Mouse (Mus musculus) heart, postnatal 25 days (tissue): Measurements from ENCODE around the gene Dolpp1. TPM values are rescaled to one million over a fixed set of nuclear protein-coding genes. Genes with fewer than 3 reads are reported as not detected.

ENCODE experiments used
- DNase-seq: peaks from one replicate; pipeline ENCODE4 v3.0.0; 2022; ENCODE audit warnings: low spot score
- intact Hi-C: fragments of 180-260 bp; cut with DNase I; formaldehyde crosslinking; loops from one replicate; pipeline ENCODE4 v1.15.1; 2025
- total RNA-seq, 2 experiments: library from RNA; stranded (reverse); gene quantifications; 2 replicates each; pipeline ENCODE4 v1.2.3; 2021

The Dolpp1 gene
- total RNA-seq, 2 experiments from 2014 or later = 8.3 to 10.4 TPM

DNA sequence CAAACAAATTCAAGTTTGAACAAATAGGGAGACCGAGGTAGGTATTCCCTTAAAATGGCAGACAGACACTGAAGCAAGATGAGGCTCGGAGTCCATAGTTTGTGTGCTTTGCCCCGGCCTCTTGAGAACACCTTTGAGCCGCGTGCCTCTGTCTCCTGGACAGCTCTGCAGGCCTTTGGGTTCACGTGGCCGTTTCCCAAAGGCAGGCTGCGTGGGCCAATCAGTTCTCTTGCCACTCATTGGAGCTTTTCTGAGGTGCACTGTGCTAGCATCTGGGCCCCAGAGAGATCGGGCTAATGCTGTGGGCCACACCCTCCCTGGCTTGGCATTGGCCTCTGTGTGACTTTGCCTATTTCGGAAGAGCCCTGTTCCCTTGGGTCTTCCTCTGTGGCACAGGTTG, 16.2 kb upstream of the Dolpp1 start:
- DNase-seq = no peak
- intact Hi-C loops = no loop called here

GRCm38 (mm10) chr2:30377721-30378120, 14.3 kb upstream of the Dolpp1 start:
- intact Hi-C loops = no loop called here
- DNase-seq = no peak

DNA sequence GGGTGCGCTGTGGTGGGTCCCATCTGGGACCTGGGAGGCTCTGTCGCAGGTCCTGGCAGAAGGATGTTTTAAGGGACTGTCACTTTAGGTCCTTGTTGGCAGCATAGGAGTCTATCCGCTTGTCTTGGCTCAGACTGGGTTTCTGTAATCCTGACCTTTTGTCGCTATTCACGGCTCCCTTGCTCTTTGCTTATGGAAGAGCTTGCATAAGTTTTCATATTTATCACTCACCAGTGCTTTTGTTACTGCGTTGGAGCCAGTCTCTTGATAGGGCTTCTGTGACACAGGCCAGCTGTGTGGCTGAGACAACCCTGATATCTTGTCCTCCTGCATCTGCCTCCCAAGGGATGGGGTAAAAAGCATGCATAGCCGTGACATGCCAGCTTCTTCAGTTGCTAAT, 12.7 kb upstream of the Dolpp1 start:
- intact Hi-C loops = no loop called here
- DNase-seq = no peak

- DNase-seq = peak; percentile 14
- intact Hi-C loops = no loop called here
Observed at GRCm38 (mm10) chr2:30380564-30381376, 11.3 kb upstream of the Dolpp1 start.

DNA sequence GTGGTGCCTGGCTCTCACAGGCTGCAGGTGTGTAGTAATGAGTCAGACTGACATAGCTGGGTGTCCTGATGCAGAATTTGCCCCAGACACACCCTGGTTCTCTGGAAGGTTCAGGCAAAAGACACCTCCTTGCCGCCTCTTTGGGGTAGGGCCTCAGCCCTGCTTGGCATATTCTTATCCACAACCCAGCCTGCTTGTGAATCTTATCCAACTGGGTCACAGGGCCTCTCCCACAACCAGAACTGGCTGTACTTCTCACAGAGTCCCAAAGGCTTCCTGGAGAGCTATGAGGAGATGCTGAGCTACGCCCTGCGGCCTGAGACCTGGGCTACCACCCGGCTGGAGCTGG, 10.7 kb upstream of the Dolpp1 start:
- peak; percentile 35 for DNase-seq

GRCm38 (mm10) chr2:30384814-30385213, 7.2 kb upstream of the Dolpp1 start:
- no peak for DNase-seq
- intact Hi-C loops = no loop called here

More for the DNA sequence above, 10.7 kb upstream of the Dolpp1 start:
- intact Hi-C loops = no loop called here

DNA sequence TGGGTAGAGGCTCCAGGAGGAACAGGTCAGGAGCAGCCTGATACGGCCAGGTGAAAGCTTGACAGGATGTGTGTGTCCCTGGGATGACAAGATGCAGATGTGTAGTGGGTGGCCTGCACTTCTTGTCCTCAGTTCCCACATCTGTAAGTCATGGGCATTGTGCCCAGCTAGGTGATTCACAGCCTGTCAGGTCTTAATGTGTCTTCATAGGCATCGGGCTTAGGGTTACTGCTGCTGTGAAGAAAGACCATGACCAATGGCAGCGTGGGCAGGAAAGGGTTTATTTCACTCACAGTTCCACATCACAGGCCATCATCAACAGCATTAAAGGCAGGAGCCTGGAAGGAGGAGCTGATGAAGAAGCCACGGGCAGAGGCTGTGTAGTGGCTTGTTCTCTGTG, 6.5 kb upstream of the Dolpp1 start:
- no peak for DNase-seq
- intact Hi-C loops = no loop called here

- no peak for DNase-seq
Observed at GRCm38 (mm10) chr2:30386913-30387312, 5.1 kb upstream of the Dolpp1 start.

GRCm38 (mm10) chr2:30389000-30389399, 3.1 kb upstream of the Dolpp1 start:
- no peak for DNase-seq
- intact Hi-C loops = no loop called here

More at GRCm38 (mm10) chr2:30386913-30387312, 5.1 kb upstream of the Dolpp1 start:
- intact Hi-C loops = no loop called here

DNA sequence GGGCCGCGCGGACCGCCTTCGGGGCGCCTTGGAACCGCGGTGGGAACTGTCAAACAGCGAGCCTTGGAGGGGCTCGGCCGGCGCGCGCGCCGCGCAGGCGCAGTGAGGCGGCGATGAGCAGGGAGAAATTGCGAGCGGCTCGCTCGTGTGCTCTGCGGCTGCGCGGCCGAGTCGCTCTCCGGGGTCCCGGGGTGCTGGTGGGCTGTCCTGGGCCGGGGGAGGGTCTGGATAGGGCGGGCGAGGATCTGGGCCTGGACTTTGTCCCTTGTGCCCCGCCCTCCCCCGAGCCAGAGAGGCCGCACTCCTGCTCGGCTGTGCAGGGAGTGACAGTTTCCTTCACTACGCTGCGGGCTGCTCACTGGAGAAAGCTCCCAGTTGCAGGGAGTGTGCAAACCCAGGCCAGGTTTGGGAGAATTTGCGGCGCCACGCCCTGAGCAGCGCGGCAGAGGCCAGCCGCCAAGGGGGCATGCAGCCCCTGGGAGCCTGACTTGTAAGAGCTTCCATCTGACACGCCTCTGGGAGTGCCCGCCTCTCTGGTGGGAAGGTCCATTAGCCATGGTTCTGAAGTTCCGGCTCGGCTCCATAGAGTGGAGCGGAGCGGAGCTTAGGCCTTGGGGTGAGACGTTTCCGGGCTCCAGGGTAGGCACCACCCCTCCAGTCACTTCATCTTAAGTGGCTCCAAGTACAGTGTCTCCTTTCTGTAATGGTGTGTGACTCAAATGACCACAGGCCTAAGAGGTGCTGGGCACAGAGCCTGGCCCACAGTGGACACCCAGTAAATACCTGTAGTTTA, 719 bp downstream of the Dolpp1 start:
- DNase-seq = peak; percentile 70
- intact Hi-C loops = no loop called here

- intact Hi-C loops = no loop called here
- no peak for DNase-seq
Observed at GRCm38 (mm10) chr2:30393370-30393656, 1.3 kb downstream of the Dolpp1 start.

DNA sequence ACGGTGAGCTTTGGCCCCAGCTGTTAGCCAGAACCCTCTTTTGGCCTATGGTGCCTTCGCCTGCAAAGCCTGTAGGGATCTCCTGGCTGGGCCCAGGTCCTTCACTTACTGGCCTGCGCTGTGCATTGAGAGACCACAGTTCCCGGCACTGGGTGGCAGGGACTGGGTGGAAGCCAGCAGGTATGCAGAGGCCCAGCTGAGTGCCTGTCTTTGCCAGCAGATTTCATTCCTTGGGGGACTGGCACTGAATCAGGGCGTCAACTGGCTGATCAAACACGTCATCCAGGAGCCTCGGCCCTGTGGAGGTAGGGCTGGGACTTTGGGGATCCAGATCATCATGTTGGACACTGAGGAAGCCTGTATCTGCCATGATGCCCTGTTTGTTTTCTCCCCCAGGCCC, 3.7 kb downstream of the Dolpp1 start:
- intact Hi-C loops = loop anchor here (2.0 kb wide), 1 partner anchor 19 kb away; the partner anchor contains the start of gene Crat
- DNase-seq = no peak

- DNase-seq = no peak
- intact Hi-C loops = loop anchor here (2.0 kb wide), 1 partner anchor 19 kb away; the partner anchor contains the start of gene Crat
Observed at GRCm38 (mm10) chr2:30396246-30396645, 4.2 kb downstream of the Dolpp1 start.

DNA sequence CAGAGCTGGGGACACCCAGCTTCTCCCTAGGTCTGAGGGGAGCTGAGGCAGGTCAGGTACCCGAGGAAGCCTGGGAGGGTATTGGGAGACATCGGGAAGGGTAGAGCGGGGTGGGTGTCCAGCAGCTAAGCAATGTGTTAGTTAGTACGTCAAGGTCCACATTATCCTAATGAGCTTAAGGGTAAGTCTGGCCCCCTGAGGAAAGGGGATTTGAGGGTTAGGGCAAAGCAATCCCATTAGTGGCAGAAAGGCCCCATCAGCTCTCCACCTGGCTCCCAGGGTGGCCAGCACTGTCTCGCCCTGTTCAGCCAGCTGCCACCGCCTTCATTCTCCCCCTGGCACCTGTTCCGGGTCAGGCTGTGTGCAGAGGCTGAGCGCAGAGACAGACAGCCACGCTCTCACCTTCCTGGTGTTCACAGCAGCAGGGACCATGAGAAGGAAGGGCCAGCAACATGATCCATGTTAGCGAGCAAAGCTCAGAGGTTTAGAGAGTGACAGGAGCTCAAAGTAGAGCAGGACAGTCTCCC, 6.0 kb downstream of the Dolpp1 start:
- DNase-seq = no peak
- intact Hi-C loops = loop anchor here (2.0 kb wide), 1 partner anchor 17 kb away; the partner anchor contains the start of gene Crat

- DNase-seq = no peak
- intact Hi-C loops = no loop called here
Observed at GRCm38 (mm10) chr2:30399191-30400171, 7.4 kb downstream of the Dolpp1 start.

DNA sequence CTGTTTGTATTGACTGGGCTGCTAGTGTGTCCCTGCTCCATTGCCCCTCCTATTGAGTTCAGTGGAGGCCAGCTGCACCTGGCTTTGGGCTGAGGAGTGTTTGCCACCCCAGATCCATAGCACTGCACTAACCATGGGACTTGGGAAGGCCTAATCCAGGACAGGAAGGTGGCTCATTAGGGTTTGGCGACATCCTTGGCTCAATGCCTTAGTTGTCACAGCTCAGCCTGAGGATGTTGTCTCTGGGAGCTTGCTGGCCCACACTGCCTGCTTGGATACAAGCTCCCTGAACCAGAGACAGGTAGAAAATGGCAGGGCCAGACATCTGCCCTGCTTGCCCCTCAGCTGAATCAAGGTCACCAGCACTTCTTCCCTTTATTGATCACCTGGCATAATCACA, 9.5 kb downstream of the Dolpp1 start:
- intact Hi-C loops = no loop called here
- no peak for DNase-seq

DNA sequence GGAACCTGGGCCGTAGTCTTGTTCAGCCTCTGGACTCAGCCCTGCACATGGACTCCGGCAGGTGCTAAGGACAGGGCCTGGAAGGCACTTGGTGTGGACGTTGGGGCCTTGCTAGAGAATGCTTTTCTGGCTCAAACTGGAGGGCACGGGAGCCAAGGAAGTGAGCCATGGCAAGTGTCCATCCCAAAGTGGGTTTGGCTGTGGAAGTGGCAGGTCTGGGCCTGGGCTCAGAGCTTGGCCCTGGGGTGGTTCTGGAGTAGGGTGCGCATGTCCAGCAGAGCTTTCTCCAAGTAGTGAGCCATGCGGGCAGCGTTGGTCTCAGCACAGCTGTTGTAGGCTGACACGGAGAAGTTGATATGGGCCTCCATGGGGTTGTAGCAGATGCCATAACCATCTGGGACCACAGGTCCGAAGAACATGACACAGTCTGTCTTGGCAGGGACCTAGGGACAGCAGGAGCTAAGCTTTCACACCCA, 10.3 kb downstream of the Dolpp1 start:
- DNase-seq = no peak
- intact Hi-C loops = no loop called here

DNA sequence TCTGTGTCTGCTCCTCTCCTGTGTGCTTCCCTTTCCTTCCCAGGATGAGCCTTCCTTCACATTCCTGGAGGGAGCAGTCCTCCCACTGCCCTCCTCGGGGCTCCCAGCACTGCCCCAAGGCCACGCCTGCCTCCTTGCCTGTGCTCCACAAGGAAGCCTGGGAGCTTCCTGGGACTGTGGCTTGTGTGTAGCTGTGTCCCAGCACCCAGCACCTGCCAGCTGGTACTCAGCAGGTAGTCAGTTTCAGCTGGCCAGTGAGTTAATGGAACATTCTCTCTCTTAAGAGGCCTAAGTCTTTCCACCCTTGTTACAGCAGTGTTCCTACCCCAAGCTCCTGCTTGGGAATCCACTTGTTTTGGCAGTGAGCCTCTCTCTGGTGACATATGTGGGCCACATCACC, 10.8 kb downstream of the Dolpp1 start:
- intact Hi-C loops = no loop called here
- no peak for DNase-seq

- intact Hi-C loops = no loop called here
- DNase-seq = no peak
Observed at GRCm38 (mm10) chr2:30403870-30404269, 11.8 kb downstream of the Dolpp1 start.

GRCm38 (mm10) chr2:30407221-30407620, 15.2 kb downstream of the Dolpp1 start:
- no peak for DNase-seq

More at GRCm38 (mm10) chr2:30407221-30407620, 15.2 kb downstream of the Dolpp1 start:
- intact Hi-C loops = no loop called here
